Mouse (Mus musculus) kidney, adult 9 months (tissue): ENCODE measurements at regions not wholly inside any gene's neighbourhood (a gene's known extent, or its start where the extent isn't known, plus 50 kb on each side); places are given as distances from the start of the nearest gene placed in this dataset.
A peak's percentile ranks its signal among the peaks of the same experiment; 100 is the strongest.

Experiments
- DNase-seq: peaks from one replicate; pipeline ENCODE4 v3.0.0; 2022

GRCm38 (mm10) chr3:137563541-137564080, 57.8 kb upstream of the Ddit4l start:
- DNase-seq = no peak

- DNase-seq = no peak
These were observed 57.1 kb upstream of the Ddit4l start for GRCm38 (mm10) chr3:137564282-137564681.

GRCm38 (mm10) chr3:137568580-137569313, 52.7 kb upstream of the Ddit4l start:
- DNase-seq = peak; percentile 85
